Mouse (Mus musculus): ENCODE measurements around the gene Egfem1. TPM values are rescaled to one million over a fixed set of nuclear protein-coding genes. Genes with fewer than 3 reads are reported as not detected.

Gene Egfem1
- polyA plus RNA-seq, 1 experiment from 2014 or later = 1.4 TPM

DNA sequence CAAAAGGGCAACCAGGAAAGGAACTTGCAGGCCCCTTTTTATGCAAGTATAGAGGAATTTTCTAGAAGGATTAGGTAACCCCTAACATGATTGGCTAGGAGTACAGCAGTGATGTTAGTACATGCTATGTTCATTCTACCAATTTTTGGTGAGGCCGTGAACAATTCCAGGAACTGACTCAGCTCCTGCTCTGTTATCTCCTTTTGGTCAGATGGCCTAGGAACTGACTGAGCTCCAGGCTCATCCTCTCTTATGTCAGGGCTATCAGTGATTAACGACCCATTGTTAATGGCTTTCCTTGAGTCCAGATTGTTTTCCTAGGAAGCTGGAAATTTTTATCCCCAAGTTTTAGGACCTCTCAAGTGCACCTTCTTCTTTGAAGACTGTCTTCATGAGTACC is 457.4 kb downstream of the Egfem1 start:
- no peak overlapping the region for H3K4me3 ChIP-seq (ENCODE audit: low read length)
- no peaks in the 10 kb centered on the region for H3K27me3 ChIP-seq (ENCODE audit: insufficient read depth, low read length)
- H3K36me3 ChIP-seq (ENCODE audit: insufficient read depth, low read length) = no peaks in the 10 kb centered on the region
- H3K27ac ChIP-seq (ENCODE audit: low read length) = peak overlapping the region; percentile 46; the same call in 1 of the 2 replicates
- no peak overlapping the region for H3K9ac ChIP-seq (replicated peaks; ENCODE audit: low read length)
- WGBS = 60% methylated on average over 2 of the region's 2 CpGs
- no peaks in the 10 kb centered on the region for H3K9me3 ChIP-seq (ENCODE audit: low read length)
- H3K4me1 ChIP-seq (ENCODE audit: insufficient read depth, low read length) = no peaks in the 10 kb centered on the region
- peak; percentile 73 for ATAC-seq (ENCODE audit: low FRiP score, low TSS enrichment)
- no peak overlapping the region for H3K4me2 ChIP-seq (replicated peaks; ENCODE audit: low read depth, low read length)

DNA sequence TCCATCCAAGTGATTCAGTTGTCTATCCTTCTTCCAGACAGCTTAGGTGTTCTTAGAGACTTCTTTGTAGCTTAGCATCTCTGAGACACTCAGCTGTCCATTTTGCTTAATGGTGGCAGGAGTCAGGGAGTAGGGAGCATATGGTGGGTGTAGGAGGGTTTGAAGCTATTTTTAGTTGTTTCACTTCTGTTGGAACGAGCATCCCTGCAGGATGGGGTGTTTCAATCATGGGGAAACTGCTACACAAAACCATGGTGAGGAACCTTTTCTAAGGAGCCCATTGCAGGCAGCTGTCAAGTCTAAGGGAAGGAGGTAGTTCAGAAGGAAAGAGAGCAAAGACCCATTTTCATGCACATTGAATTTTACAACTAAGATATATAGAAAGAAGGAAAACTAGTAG is 458.1 kb downstream of the Egfem1 start:
- 31% methylated on average over 1 of the region's 1 CpGs for WGBS

DNA sequence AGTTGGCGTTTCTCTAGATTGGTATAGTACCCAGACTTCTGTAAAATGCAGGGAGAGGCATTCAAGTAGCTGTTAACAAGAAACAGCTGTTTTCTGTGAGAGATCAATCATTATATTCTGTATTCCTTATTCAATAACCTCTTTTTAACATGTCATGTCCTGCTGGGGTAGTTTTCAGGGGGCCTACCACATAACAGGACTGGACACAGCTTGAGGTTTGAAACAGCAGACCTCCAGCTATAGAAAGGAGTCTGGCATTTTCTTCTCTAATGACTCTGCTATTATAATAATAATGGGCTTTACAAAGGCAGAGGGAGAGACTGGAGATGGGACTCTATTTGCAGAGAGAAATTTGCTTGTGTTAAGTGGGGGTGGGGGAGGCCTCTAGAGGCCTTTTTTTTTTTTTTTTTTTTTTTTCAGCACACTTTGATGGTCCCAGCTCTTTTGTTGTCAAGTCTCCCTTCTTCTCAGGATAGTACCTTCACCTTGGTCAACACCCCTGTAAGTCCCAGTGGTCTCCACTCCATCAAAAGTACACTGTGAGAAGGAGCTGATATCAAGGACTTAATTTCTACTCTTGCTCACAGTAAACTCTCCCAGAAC is 459.8 kb downstream of the Egfem1 start:
- Histone ChIP-seq H3K9me3 (ENCODE audit: low read length) (no peaks in the 10 kb centered on the region), H3K4me1 (ENCODE audit: insufficient read depth, low read length) (no peaks in the 10 kb centered on the region), H3K9ac (replicated peaks; ENCODE audit: low read length) (no peak overlapping the region), H3K36me3 (ENCODE audit: insufficient read depth, low read length) (no peaks in the 10 kb centered on the region), H3K4me3 (ENCODE audit: low read length) (no peak overlapping the region), H3K27me3 (ENCODE audit: insufficient read depth, low read length) (no peaks in the 10 kb centered on the region), H3K4me2 (replicated peaks; ENCODE audit: low read depth, low read length) (no peak overlapping the region), H3K27ac (ENCODE audit: low read length) (no peak overlapping the region)
- 47% methylated on average over 1 of the region's 1 CpGs for WGBS
- ATAC-seq (ENCODE audit: low FRiP score, low TSS enrichment) = no peak

More for the DNA sequence above, 458.1 kb downstream of the Egfem1 start:
- Histone ChIP-seq H3K27ac (ENCODE audit: low read length) (peak overlapping the region; percentile 46; the same call in 1 of the 2 replicates), H3K4me3 (ENCODE audit: low read length) (no peak overlapping the region), H3K9ac (replicated peaks; ENCODE audit: low read length) (no peak overlapping the region), H3K4me1 (ENCODE audit: insufficient read depth, low read length) (no peaks in the 10 kb centered on the region), H3K9me3 (ENCODE audit: low read length) (no peaks in the 10 kb centered on the region), H3K27me3 (ENCODE audit: insufficient read depth, low read length) (no peaks in the 10 kb centered on the region), H3K4me2 (replicated peaks; ENCODE audit: low read depth, low read length) (no peak overlapping the region), H3K36me3 (ENCODE audit: insufficient read depth, low read length) (no peaks in the 10 kb centered on the region)
- no peak for ATAC-seq (ENCODE audit: low FRiP score, low TSS enrichment)

DNA sequence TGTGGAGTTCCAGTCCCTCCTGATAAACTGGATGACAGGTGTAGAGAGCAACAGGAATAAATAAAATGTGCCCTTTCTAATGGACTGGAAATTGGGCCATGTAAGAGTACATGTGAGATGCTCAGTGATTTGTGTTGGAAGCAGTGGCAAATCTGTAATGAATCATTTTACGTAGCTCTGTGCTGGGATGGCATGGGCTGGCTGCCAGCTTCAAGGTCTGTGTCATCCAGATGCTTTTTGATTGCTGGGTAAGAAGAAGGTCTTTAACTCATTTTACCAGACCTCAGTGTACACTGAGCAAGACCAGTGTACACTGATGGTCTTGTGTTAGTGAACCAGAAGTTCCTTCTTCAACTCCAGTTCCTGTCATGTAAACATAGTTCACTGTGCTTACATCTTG is 462.2 kb downstream of the Egfem1 start:
- H3K36me3 ChIP-seq (ENCODE audit: insufficient read depth, low read length) = no peaks in the 10 kb centered on the region
- no peak for ATAC-seq (ENCODE audit: low FRiP score, low TSS enrichment)
- H3K4me1 ChIP-seq (ENCODE audit: insufficient read depth, low read length) = no peaks in the 10 kb centered on the region
- no peak overlapping the region for H3K9ac ChIP-seq (replicated peaks; ENCODE audit: low read length)
- H3K27me3 ChIP-seq (ENCODE audit: insufficient read depth, low read length) = no peaks in the 10 kb centered on the region
- no peak overlapping the region for H3K4me3 ChIP-seq (ENCODE audit: low read length)
- no peak overlapping the region for H3K27ac ChIP-seq (ENCODE audit: low read length)
- 84% methylated on average over 1 of the region's 1 CpGs for WGBS
- no peaks in the 10 kb centered on the region for H3K9me3 ChIP-seq (ENCODE audit: low read length)
- no peak overlapping the region for H3K4me2 ChIP-seq (replicated peaks; ENCODE audit: low read depth, low read length)

DNA sequence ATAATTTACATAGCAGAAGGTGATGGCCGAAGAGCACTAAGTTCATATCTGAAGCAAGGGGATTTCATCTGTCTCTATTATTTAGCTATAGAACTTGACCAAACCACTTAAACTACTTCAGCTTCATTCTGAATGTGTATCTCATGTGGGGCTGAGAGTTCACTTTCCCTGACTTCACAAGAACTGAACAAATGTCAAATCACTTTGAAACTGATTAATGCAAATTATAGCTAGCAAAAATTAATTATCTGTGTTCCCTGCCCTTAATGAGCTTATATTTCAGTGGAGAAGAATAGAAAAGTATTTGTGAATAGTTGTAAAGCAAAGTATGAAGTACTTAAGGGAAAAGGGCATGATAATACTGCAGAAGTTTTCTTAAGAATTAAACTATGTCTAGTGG is 481.3 kb downstream of the Egfem1 start:
- H3K4me3 ChIP-seq (ENCODE audit: low read length) = no peak overlapping the region

DNA sequence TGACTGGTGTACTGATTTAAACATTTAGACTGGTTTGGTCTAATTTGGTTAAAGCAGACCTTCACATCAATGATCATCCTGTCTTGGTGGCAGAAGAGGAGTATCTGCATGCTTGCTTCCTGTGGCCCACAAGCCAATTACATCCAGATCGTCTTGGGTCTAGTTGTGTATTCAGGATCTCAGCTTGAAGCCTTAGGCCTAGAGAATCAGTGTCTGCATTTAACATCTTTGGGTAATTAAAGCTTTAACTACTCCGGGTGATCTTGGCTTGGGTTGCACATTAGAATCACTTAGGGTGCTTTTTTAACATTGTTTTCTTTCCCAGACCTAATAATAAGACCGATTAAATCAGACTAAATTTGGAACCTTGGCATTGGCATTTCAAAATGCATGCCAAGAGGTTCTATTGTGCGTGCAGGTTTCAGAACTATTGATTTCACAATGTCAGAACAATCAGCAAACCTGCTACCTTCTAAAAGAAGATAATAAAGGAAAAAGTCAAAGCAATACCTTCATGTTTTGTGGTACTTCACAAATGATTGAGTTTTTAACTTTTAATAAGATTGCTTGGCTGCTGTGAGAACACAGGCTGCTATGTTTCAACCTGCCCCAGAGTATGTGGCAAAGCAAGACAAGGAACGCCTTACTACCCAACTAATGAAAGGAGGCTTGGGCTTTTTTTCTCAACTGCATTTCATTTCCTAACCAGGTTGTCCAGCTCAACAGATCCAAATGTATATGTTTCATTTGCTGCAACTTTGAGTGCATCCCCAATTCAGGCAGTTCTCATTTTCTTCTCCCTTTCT is 496.4 kb downstream of the Egfem1 start:
- Histone ChIP-seq H3K27ac (ENCODE audit: low read length) (no peak overlapping the region), H3K36me3 (ENCODE audit: insufficient read depth, low read length) (no peaks in the 10 kb centered on the region), H3K4me1 (ENCODE audit: insufficient read depth, low read length) (no peaks in the 10 kb centered on the region), H3K27me3 (ENCODE audit: insufficient read depth, low read length) (no peaks in the 10 kb centered on the region), H3K9ac (replicated peaks; ENCODE audit: low read length) (no peak overlapping the region), H3K4me2 (replicated peaks; ENCODE audit: low read depth, low read length) (no peak overlapping the region), H3K9me3 (ENCODE audit: low read length) (no peaks in the 10 kb centered on the region), H3K4me3 (ENCODE audit: low read length) (no peak overlapping the region)
- 72% methylated on average over 5 of the region's 5 CpGs for WGBS
- no peak for ATAC-seq (ENCODE audit: low FRiP score, low TSS enrichment)

More for the DNA sequence above, 481.3 kb downstream of the Egfem1 start:
- H3K27ac ChIP-seq (ENCODE audit: low read length) = no peak overlapping the region
- ATAC-seq (ENCODE audit: low FRiP score, low TSS enrichment) = no peak
- no peak overlapping the region for H3K9ac ChIP-seq (replicated peaks; ENCODE audit: low read length)
- H3K9me3 ChIP-seq (ENCODE audit: low read length) = no peaks in the 10 kb centered on the region
- H3K4me2 ChIP-seq (replicated peaks; ENCODE audit: low read depth, low read length) = no peak overlapping the region
- no peaks in the 10 kb centered on the region for H3K4me1 ChIP-seq (ENCODE audit: insufficient read depth, low read length)
- whole genome bisulfite sequencing = 94% methylated on average over 1 of the region's 1 CpGs
- H3K36me3 ChIP-seq (ENCODE audit: insufficient read depth, low read length) = no peaks in the 10 kb centered on the region
- no peaks in the 10 kb centered on the region for H3K27me3 ChIP-seq (ENCODE audit: insufficient read depth, low read length)

DNA sequence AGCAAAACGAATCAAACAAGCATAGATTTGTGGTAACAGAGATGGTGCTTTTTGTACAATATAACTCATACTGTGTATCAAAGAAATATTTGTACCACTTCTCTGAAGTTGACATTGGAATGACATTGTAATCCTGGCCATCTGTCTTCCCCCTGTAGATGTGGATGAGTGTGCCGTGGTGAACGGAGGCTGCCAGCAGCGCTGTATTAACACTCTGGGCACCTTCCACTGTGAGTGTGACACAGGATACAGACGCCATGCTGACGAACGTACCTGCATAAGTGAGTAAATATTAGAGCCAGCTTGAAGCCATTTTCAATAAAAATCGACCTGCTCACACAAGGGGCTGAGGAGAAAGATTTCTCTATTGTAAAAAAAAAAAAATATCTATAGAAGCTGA is 500.9 kb downstream of the Egfem1 start:
- H3K9me3 ChIP-seq (ENCODE audit: low read length) = no peaks in the 10 kb centered on the region
- H3K27me3 ChIP-seq (ENCODE audit: insufficient read depth, low read length) = no peaks in the 10 kb centered on the region
- no peaks in the 10 kb centered on the region for H3K4me1 ChIP-seq (ENCODE audit: insufficient read depth, low read length)
- no peak for ATAC-seq (ENCODE audit: low FRiP score, low TSS enrichment)
- no peak overlapping the region for H3K27ac ChIP-seq (ENCODE audit: low read length)
- 70% methylated on average over 8 of the region's 8 CpGs for WGBS
- no peak overlapping the region for H3K4me2 ChIP-seq (replicated peaks; ENCODE audit: low read depth, low read length)
- H3K36me3 ChIP-seq (ENCODE audit: insufficient read depth, low read length) = no peaks in the 10 kb centered on the region
- no peak overlapping the region for H3K4me3 ChIP-seq (ENCODE audit: low read length)
- no peak overlapping the region for H3K9ac ChIP-seq (replicated peaks; ENCODE audit: low read length)

DNA sequence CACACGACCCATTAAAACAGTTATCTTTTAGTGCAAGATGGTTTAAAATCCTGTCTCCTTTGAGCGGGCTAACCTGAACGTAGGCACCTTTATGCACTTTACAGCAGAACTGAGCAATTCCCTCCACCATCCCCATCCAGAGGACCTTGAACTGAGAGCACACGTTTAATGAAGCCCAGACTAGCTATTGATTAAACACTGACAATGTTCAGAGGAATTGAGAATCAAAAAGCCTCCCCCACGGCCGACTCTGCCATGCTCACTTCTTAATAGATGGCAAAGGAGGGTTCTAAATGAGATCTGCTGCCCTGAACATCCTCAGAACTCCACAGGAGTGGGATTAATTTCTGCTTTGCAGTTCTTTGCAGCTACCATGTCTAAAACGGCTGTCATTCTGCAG is 520.3 kb downstream of the Egfem1 start:
- ATAC-seq (ENCODE audit: low FRiP score, low TSS enrichment) = 0 out of 2 replicates have a peak, but pooled peaks have one; percentile 69
- no peaks in the 10 kb centered on the region for H3K4me1 ChIP-seq (ENCODE audit: insufficient read depth, low read length)
- no peaks in the 10 kb centered on the region for H3K36me3 ChIP-seq (ENCODE audit: insufficient read depth, low read length)
- no peak overlapping the region for H3K27ac ChIP-seq (ENCODE audit: low read length)
- no peak overlapping the region for H3K4me2 ChIP-seq (replicated peaks; ENCODE audit: low read depth, low read length)
- no peak overlapping the region for H3K4me3 ChIP-seq (ENCODE audit: low read length)
- WGBS = 64% methylated on average over 7 of the region's 7 CpGs
- H3K9me3 ChIP-seq (ENCODE audit: low read length) = no peaks in the 10 kb centered on the region
- H3K27me3 ChIP-seq (ENCODE audit: insufficient read depth, low read length) = no peaks in the 10 kb centered on the region
- H3K9ac ChIP-seq (replicated peaks; ENCODE audit: low read length) = no peak overlapping the region

DNA sequence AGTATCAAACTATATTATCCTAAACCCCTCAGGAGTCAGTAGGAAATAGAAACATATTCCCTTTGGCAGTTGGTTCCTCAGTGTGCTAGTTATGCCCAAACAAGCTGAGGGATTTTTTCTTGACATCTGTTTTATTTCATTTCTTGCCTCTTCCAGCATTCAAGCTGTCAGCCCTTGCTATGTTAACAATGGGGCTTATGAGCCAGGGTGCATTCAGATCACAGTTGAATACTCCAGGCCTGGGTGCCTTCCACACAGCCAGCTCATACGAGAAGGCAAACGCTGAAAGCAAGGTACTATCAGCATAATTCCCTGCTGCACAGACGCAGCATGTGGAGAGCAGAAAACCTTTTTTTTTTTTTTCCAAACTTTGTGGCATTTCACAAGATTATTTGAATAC is 526.9 kb downstream of the Egfem1 start:
- ATAC-seq (ENCODE audit: low FRiP score, low TSS enrichment) = no peak
- H3K9ac ChIP-seq (replicated peaks; ENCODE audit: low read length) = no peak overlapping the region
- no peak overlapping the region for H3K4me3 ChIP-seq (ENCODE audit: low read length)

DNA sequence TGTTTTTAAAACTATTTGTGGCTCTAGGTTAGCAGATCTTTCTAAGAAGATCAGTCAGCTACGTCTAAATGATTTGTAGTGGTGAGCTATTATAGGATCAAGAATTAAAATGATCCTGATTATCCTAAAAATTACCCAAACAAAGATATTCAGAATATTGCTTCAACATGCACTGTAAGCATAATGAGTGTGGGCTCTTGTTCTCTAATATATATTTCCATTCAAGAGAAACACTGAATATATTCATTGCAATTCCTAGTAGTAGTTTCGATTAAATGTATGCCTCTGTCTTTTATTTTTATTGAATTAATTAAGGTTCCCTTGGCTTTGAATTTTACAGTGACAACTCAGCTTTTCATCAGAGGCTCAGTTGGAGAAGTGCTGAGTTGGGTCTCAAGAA is 527.4 kb downstream of the Egfem1 start:
- H3K4me1 ChIP-seq (ENCODE audit: insufficient read depth, low read length) = no peaks in the 10 kb centered on the region
- H3K4me3 ChIP-seq (ENCODE audit: low read length) = no peak overlapping the region
- H3K9ac ChIP-seq (replicated peaks; ENCODE audit: low read length) = no peak overlapping the region
- H3K27ac ChIP-seq (ENCODE audit: low read length) = no peak overlapping the region
- H3K4me2 ChIP-seq (replicated peaks; ENCODE audit: low read depth, low read length) = no peak overlapping the region
- no peaks in the 10 kb centered on the region for H3K27me3 ChIP-seq (ENCODE audit: insufficient read depth, low read length)
- WGBS = 86% methylated on average over 2 of the region's 2 CpGs
- no peak for ATAC-seq (ENCODE audit: low FRiP score, low TSS enrichment)
- H3K36me3 ChIP-seq (ENCODE audit: insufficient read depth, low read length) = no peaks in the 10 kb centered on the region
- H3K9me3 ChIP-seq (ENCODE audit: low read length) = no peaks in the 10 kb centered on the region

More for the DNA sequence above, 526.9 kb downstream of the Egfem1 start:
- Histone ChIP-seq H3K36me3 (ENCODE audit: insufficient read depth, low read length) (no peaks in the 10 kb centered on the region), H3K27me3 (ENCODE audit: insufficient read depth, low read length) (no peaks in the 10 kb centered on the region), H3K27ac (ENCODE audit: low read length) (no peak overlapping the region), H3K9me3 (ENCODE audit: low read length) (no peaks in the 10 kb centered on the region), H3K4me2 (replicated peaks; ENCODE audit: low read depth, low read length) (no peak overlapping the region), H3K4me1 (ENCODE audit: insufficient read depth, low read length) (no peaks in the 10 kb centered on the region)
- 66% methylated on average over 3 of the region's 3 CpGs for WGBS
